Mouse (Mus musculus): ENCODE measurements around the gene Gm38393. TPM values are rescaled to one million over a fixed set of nuclear protein-coding genes. Genes with fewer than 3 reads are reported as not detected.
A peak's percentile ranks its signal among the peaks of the same experiment; 100 is the strongest.

Gm38393 gene
- polyA plus RNA-seq (2015; fragmentation: Nextera tagmentation; extraction: Ambion mirVana), result 3.0 and 4.7 TPM in 2 replicates

GRCm38 (mm10) chr7:60004606-60005330 is at the start of gene Gm38393, which contains the start of gene Snurf:
Gm38393 (minus strand) TSS chr7:60005064.
Snurf (minus strand) TSS chr7:60005049.
- H3K36me3 ChIP-seq, result no peaks in the 10 kb centered on the region
- H3K9me3 ChIP-seq, result peaks cover 17% of the 10 kb centered on the region; the same call in 1 of the 2 replicates
- H3K4me1 ChIP-seq (replicated peaks), result no peaks in the 10 kb centered on the region
- peak within 1 kb of the TSS; percentile 90 for H3K27ac ChIP-seq
- peak within 1 kb of the TSS; percentile 80 for H3K9ac ChIP-seq (replicated peaks)
- H3K27me3 ChIP-seq, result no peaks in the 10 kb centered on the region
- WGBS, result 52% methylated on average over 30 of the region's 30 CpGs
- peak within 1 kb of the TSS; percentile 46 for H3K4me2 ChIP-seq (replicated peaks)
- H3K4me3 ChIP-seq (replicated peaks), result peak within 1 kb of the TSS; percentile 56
- peak; percentile 59 for ATAC-seq

- 0 out of 2 replicates have a peak overlapping the region, but pooled peaks have one; percentile 7 for H3K9ac ChIP-seq (replicated peaks)
- H3K9me3 ChIP-seq, result peaks cover 3% of the 10 kb centered on the region; the same call in 1 of the 2 replicates
- 62% methylated on average over 6 of the region's 6 CpGs for WGBS
- no peaks in the 10 kb centered on the region for H3K27me3 ChIP-seq
- H3K27ac ChIP-seq, result peak overlapping the region; percentile 57
- no peaks in the 10 kb centered on the region for H3K4me1 ChIP-seq (replicated peaks)
- H3K4me2 ChIP-seq (replicated peaks), result peak overlapping the region; percentile 23
- H3K4me3 ChIP-seq (replicated peaks), result peak overlapping the region; percentile 31
- ATAC-seq, result peak; percentile 88
- H3K36me3 ChIP-seq, result no peaks in the 10 kb centered on the region
Observed at GRCm38 (mm10) chr7:60047481-60048201, 42.8 kb upstream of the Gm38393 start.

- H3K4me1 ChIP-seq (replicated peaks), result no peaks in the 10 kb centered on the region
- no peak overlapping the region for H3K4me2 ChIP-seq (replicated peaks)
- ATAC-seq, result no peak
- H3K9me3 ChIP-seq, result 0 out of 2 replicates have a peak, but pooled peaks cover 3% of the 10 kb centered on the region
- H3K4me3 ChIP-seq (replicated peaks), result no peak overlapping the region
- H3K27me3 ChIP-seq, result no peaks in the 10 kb centered on the region
- H3K9ac ChIP-seq (replicated peaks), result no peak overlapping the region
- no peaks in the 10 kb centered on the region for H3K36me3 ChIP-seq
- 76% methylated on average over 3 of the region's 3 CpGs for WGBS
- H3K27ac ChIP-seq, result no peak overlapping the region
Observed at GRCm38 (mm10) chr7:60013186-60013585, 8.3 kb upstream of the Gm38393 start.

- H3K4me3 ChIP-seq (replicated peaks), result no peak overlapping the region
- 49% methylated on average over 3 of the region's 3 CpGs for WGBS
- H3K9me3 ChIP-seq, result peaks cover 15% of the 10 kb centered on the region; the same call in 1 of the 2 replicates
- H3K4me2 ChIP-seq (replicated peaks), result no peak overlapping the region
- ATAC-seq, result no peak
- no peaks in the 10 kb centered on the region for H3K4me1 ChIP-seq (replicated peaks)
- no peak overlapping the region for H3K27ac ChIP-seq
- no peaks in the 10 kb centered on the region for H3K27me3 ChIP-seq
- no peaks in the 10 kb centered on the region for H3K36me3 ChIP-seq
- no peak overlapping the region for H3K9ac ChIP-seq (replicated peaks)
Observed at GRCm38 (mm10) chr7:60007727-60008360, 3.0 kb upstream of the Gm38393 start.

GRCm38 (mm10) chr7:60006262-60006661 is 1.4 kb upstream of the Gm38393 start:
- 46% methylated on average over 2 of the region's 2 CpGs for WGBS
- Histone ChIP-seq H3K27me3 (no peaks in the 10 kb centered on the region), H3K27ac (no peak overlapping the region), H3K4me1 (replicated peaks) (no peaks in the 10 kb centered on the region), H3K9ac (replicated peaks) (no peak overlapping the region), H3K4me2 (replicated peaks) (no peak overlapping the region), H3K9me3 (peaks cover 17% of the 10 kb centered on the region; the same call in 1 of the 2 replicates), H3K36me3 (no peaks in the 10 kb centered on the region), H3K4me3 (replicated peaks) (no peak overlapping the region)
- no peak for ATAC-seq

GRCm38 (mm10) chr7:60003921-60004605 is 801 bp downstream of the Gm38393 start:
- ATAC-seq, result peak; percentile 92
- H3K4me3 ChIP-seq (replicated peaks), result peak overlapping the region; percentile 56
- H3K9ac ChIP-seq (replicated peaks), result peak overlapping the region; percentile 80
- no peaks in the 10 kb centered on the region for H3K27me3 ChIP-seq
- peaks cover 17% of the 10 kb centered on the region; the same call in 1 of the 2 replicates for H3K9me3 ChIP-seq
- peak overlapping the region; percentile 90 for H3K27ac ChIP-seq
- WGBS, result 51% methylated on average over 22 of the region's 22 CpGs
- no peaks in the 10 kb centered on the region for H3K4me1 ChIP-seq (replicated peaks)
- H3K36me3 ChIP-seq, result no peaks in the 10 kb centered on the region
- peak overlapping the region; percentile 46 for H3K4me2 ChIP-seq (replicated peaks)

GRCm38 (mm10) chr7:60003006-60003865 is 1.6 kb downstream of the Gm38393 start:
- peak overlapping the region; percentile 90 for H3K27ac ChIP-seq
- peak; percentile 83 for ATAC-seq
- H3K9ac ChIP-seq (replicated peaks), result peak overlapping the region; percentile 80
- no peaks in the 10 kb centered on the region for H3K27me3 ChIP-seq
- WGBS, result 53% methylated on average over 12 of the region's 12 CpGs
- peaks cover 17% of the 10 kb centered on the region; the same call in 1 of the 2 replicates for H3K9me3 ChIP-seq
- peak overlapping the region; percentile 56 for H3K4me3 ChIP-seq (replicated peaks)
- H3K4me2 ChIP-seq (replicated peaks), result peak overlapping the region; percentile 46
- H3K4me1 ChIP-seq (replicated peaks), result no peaks in the 10 kb centered on the region
- no peaks in the 10 kb centered on the region for H3K36me3 ChIP-seq

GRCm38 (mm10) chr7:59978646-59979045 is 26.2 kb downstream of the Gm38393 start:
- Histone ChIP-seq H3K4me3 (replicated peaks) (no peak overlapping the region), H3K27me3 (no peaks in the 10 kb centered on the region), H3K4me1 (replicated peaks) (no peaks in the 10 kb centered on the region), H3K9me3 (no peaks in the 10 kb centered on the region), H3K9ac (replicated peaks) (no peak overlapping the region), H3K36me3 (peaks cover 6% of the 10 kb centered on the region; the same call in 1 of the 2 replicates), H3K4me2 (replicated peaks) (no peak overlapping the region), H3K27ac (no peak overlapping the region)
- WGBS, result 62% methylated on average over 1 of the region's 1 CpGs
- no peak for ATAC-seq
